In the genomic region with DNA sequence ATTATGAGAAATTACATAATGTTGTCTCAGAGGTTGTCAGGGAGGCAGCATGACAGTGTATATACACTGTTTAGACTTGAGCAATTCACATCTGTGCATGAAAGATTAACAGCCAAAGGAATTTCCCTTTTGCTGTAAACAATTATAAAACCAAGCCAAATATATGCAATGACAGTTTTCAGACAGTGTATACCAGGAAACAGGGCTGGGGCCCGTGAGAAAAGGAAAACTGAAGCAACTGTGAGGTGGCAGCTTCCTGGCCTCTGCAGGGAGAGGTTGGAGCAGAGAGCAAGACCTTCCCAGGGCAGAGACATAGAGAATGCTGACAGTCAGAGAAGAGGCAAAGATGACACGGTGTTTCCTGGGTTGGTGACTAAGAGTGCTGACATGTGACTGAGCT, we compare ENCODE assay signal across 17 mouse cellular contexts.
DNase-seq lines count a peak whose midpoint lies in the region; ATAC-seq lines count a peak whose summit lies in the region.
"Had no signal": no experiment of that assay in that cellular context is flagged by ENCODE, and none has a peak within 500 bp of the region (broad histone marks: within the 10 kb centered on the region; RNA-seq: fewer than 3 reads in every experiment).

No protein-coding gene starts in this region.

- H3K36me3 ChIP-seq in heart, embryonic 10.5 days = no peaks in the 10 kb centered on the region
- H3K36me3 ChIP-seq in intestine, embryonic 16.5 days (ENCODE audit: control insufficient read depth, insufficient read depth, low read length) = no peaks in the 10 kb centered on the region
- no peaks in the 10 kb centered on the region for H3K36me3 ChIP-seq in hindbrain, embryonic 12.5 days
- H3K36me3 ChIP-seq in midbrain, embryonic 15.5 days (replicated peaks) = no peaks in the 10 kb centered on the region
- H3K36me3 ChIP-seq: hindbrain, embryonic 15.5 days; midbrain, embryonic 13.5 days had no signal

- H3K27ac ChIP-seq in heart, embryonic 10.5 days = peak overlapping the region; percentile 42
- H3K27ac ChIP-seq in intestine, embryonic 16.5 days (ENCODE audit: low read length) = peak overlapping the region; percentile 64
- H3K27ac ChIP-seq in hindbrain, embryonic 12.5 days = no peak overlapping the region
- H3K27ac ChIP-seq in midbrain, embryonic 15.5 days = no peak overlapping the region
- H3K27ac ChIP-seq: gastrocnemius, adult 2 months; hindbrain, embryonic 15.5 days; midbrain, embryonic 13.5 days had no signal

- no peak for DNase-seq in heart, embryonic 10.5 days (ENCODE audit: low spot score)
- no peak for DNase-seq in heart, adult 8-10 months (ENCODE audit: low spot score)
- DNase-seq in kidney, postnatal 10 days = peak; percentile 26
- DNase-seq in kidney, postnatal 36 days = no peak
- peak; percentile 57 to 77 for DNase-seq in lung, postnatal 4 days
- DNase-seq: cerebellum, adult 11 months; gastrocnemius, adult 2 months; heart, adult 18-20 months; right cerebral cortex, postnatal 25 days; thymus, postnatal 14 days had no signal

- no peaks in the 10 kb centered on the region for H3K27me3 ChIP-seq in heart, embryonic 10.5 days (ENCODE audit: insufficient read depth, poor library complexity, severe bottlenecking)
- H3K27me3 ChIP-seq in intestine, embryonic 16.5 days (replicated peaks; ENCODE audit: control insufficient read depth, insufficient read depth, low read length) = no peaks in the 10 kb centered on the region
- H3K27me3 ChIP-seq in hindbrain, embryonic 12.5 days = no peaks in the 10 kb centered on the region
- H3K27me3 ChIP-seq in midbrain, embryonic 15.5 days (replicated peaks) = no peaks in the 10 kb centered on the region; the same call in 1 of the 2 replicates
- H3K27me3 ChIP-seq: forebrain, embryonic 13.5 days; hindbrain, embryonic 15.5 days; Patski had no signal

- H3K9me3 ChIP-seq in heart, embryonic 10.5 days = no peaks in the 10 kb centered on the region
- no peaks in the 10 kb centered on the region for H3K9me3 ChIP-seq in intestine, embryonic 16.5 days (ENCODE audit: control insufficient read depth, low read length)
- H3K9me3 ChIP-seq in hindbrain, embryonic 12.5 days (replicated peaks) = no peaks in the 10 kb centered on the region
- H3K9me3 ChIP-seq in midbrain, embryonic 15.5 days = no peaks in the 10 kb centered on the region
- H3K9me3 ChIP-seq: forebrain, embryonic 13.5 days; hindbrain, embryonic 15.5 days; midbrain, embryonic 13.5 days had no signal

- no peak overlapping the region for H3K4me3 ChIP-seq in heart, embryonic 10.5 days
- no peak overlapping the region for H3K4me3 ChIP-seq in intestine, embryonic 16.5 days (ENCODE audit: low read length)
- H3K4me3 ChIP-seq in hindbrain, embryonic 12.5 days = no peak overlapping the region
- H3K4me3 ChIP-seq in midbrain, embryonic 15.5 days = no peak overlapping the region
- H3K4me3 ChIP-seq: forebrain, embryonic 13.5 days; gastrocnemius, adult 2 months; hindbrain, embryonic 15.5 days; midbrain, embryonic 13.5 days had no signal

- 39% methylated on average over 2 of the region's 2 CpGs for WGBS in heart, embryonic 10.5 days
- 37% methylated on average over 2 of the region's 2 CpGs for WGBS in intestine, embryonic 16.5 days
- 85% methylated on average over 2 of the region's 2 CpGs for WGBS in hindbrain, embryonic 12.5 days
- WGBS in midbrain, embryonic 15.5 days = 85% methylated on average over 2 of the region's 2 CpGs

- H3K9ac ChIP-seq in intestine, embryonic 16.5 days (ENCODE audit: low read depth, low read length) = no peak overlapping the region
- no peak overlapping the region for H3K9ac ChIP-seq in hindbrain, embryonic 12.5 days
- no peak overlapping the region for H3K9ac ChIP-seq in midbrain, embryonic 15.5 days
- H3K9ac ChIP-seq: forebrain, embryonic 13.5 days; hindbrain, embryonic 15.5 days; midbrain, embryonic 13.5 days had no signal

- no peak overlapping the region for H3K4me2 ChIP-seq in intestine, embryonic 16.5 days (ENCODE audit: low read depth, low read length)
- H3K4me2 ChIP-seq in hindbrain, embryonic 12.5 days (replicated peaks) = no peak overlapping the region
- H3K4me2 ChIP-seq in midbrain, embryonic 15.5 days = no peak overlapping the region
- H3K4me2 ChIP-seq: forebrain, embryonic 13.5 days; hindbrain, embryonic 15.5 days; midbrain, embryonic 13.5 days had no signal

- ATAC-seq in intestine, embryonic 16.5 days = peak; percentile 27; the same call in 1 of the 2 replicates
- no peak for ATAC-seq in hindbrain, embryonic 12.5 days (ENCODE audit: low FRiP score)
- ATAC-seq in midbrain, embryonic 15.5 days (replicated peaks) = no peak
- ATAC-seq: forebrain, embryonic 13.5 days; midbrain, embryonic 13.5 days; Patski had no signal

- H3K4me1 ChIP-seq in heart, embryonic 10.5 days = peaks cover 46% of the 10 kb centered on the region
- H3K4me1 ChIP-seq in intestine, embryonic 16.5 days (ENCODE audit: control insufficient read depth, insufficient read depth, low read length) = peaks cover 17% of the 10 kb centered on the region
- H3K4me1 ChIP-seq in hindbrain, embryonic 12.5 days = peaks cover 17% of the 10 kb centered on the region
- peaks cover 15% of the 10 kb centered on the region for H3K4me1 ChIP-seq in midbrain, embryonic 15.5 days

Comparison
In these comparisons a context has a peak if more than half of its experiments do, and no peak if none do; other contexts are left out.
1. DNase-seq: peak in kidney, postnatal 10 days (single experiment) and lung, postnatal 4 days (2 of 2); none in heart, embryonic 10.5 days (single experiment), heart, adult 8-10 months (single experiment) and kidney, postnatal 36 days (0 of 2).
2. H3K27ac ChIP-seq: peak in heart, embryonic 10.5 days (single experiment) and intestine, embryonic 16.5 days (single experiment); none in hindbrain, embryonic 12.5 days (single experiment) and midbrain, embryonic 15.5 days (single experiment).